In the genomic region with DNA sequence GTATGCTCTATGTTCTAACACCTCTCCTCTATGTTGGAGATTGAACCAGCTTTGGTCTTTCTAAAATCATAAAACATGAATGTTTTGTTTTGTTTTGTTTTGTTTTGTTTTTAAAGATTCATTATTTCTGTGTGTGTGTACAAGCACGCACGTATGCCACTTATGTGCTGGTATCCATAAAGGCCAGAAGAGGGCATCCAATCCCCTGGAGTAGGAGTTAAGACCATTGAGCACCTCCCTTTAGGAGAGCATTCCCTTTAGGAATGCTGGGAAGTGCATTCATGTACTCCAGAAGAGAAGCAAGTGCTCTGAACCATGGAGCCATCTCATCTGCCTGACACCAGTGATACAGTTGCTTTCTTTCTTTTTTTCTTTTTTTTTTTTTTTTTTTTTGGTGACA, we compare ENCODE assay signal across 30 mouse cellular contexts. TPM values are rescaled to one million over a fixed set of nuclear protein-coding genes. Genes with fewer than 3 reads are reported as not detected.
DNase-seq lines count a peak whose midpoint lies in the region; ATAC-seq and TF ChIP-seq lines count a peak whose summit lies in the region.
"Had no signal": no experiment of that assay in that cellular context is flagged by ENCODE, and none has a peak within 500 bp of the region (broad histone marks: within the 10 kb centered on the region; RNA-seq: fewer than 3 reads in every experiment).

No protein-coding gene starts in this region.

- H3K36me3 ChIP-seq in kidney, adult 2 months (ENCODE audit: control insufficient read depth, insufficient read depth, low read length), result no peaks in the 10 kb centered on the region
- H3K36me3 ChIP-seq in lung, embryonic 14.5 days (ENCODE audit: insufficient read depth), result no peaks in the 10 kb centered on the region
- H3K36me3 ChIP-seq: embryonic facial prominence, embryonic 13.5 days; heart, embryonic 12.5 days; limb, embryonic 12.5 days; midbrain, embryonic 13.5 days had no signal

- TF ChIP-seq CTCF in kidney, adult 2 months (conservative IDR thresholded peaks at IDR 0.05; ENCODE audit: insufficient read depth, insufficient read length, low read depth, low read length), result peak; percentile 23; the same call in 1 of the 2 replicates
- peak; percentile 22; the same call in 1 of the 2 replicates for TF ChIP-seq CTCF in lung, embryonic 14.5 days (IDR thresholded peaks at IDR 0.05; ENCODE audit: low read depth)
- TF ChIP-seq CTCF in lung, adult 2 months (IDR thresholded peaks at IDR 0.05; ENCODE audit: insufficient read depth, low read length), result no peak

- H3K9me3 ChIP-seq in lung, embryonic 14.5 days (ENCODE audit: low read depth, low read length), result no peaks in the 10 kb centered on the region
- H3K9me3 ChIP-seq: embryonic facial prominence, embryonic 13.5 days; forebrain, embryonic 13.5 days; heart, embryonic 12.5 days; limb, embryonic 12.5 days; megakaryocyte, embryonic 14.5 days; midbrain, embryonic 13.5 days had no signal

- no peak overlapping the region for H3K9ac ChIP-seq in lung, embryonic 14.5 days
- H3K9ac ChIP-seq: embryonic facial prominence, embryonic 13.5 days; forebrain, embryonic 13.5 days; heart, embryonic 12.5 days; hindbrain, embryonic 14.5 days; limb, embryonic 12.5 days; liver, embryonic 14.5 days; midbrain, embryonic 13.5 days had no signal

- no peak overlapping the region for H3K4me3 ChIP-seq in kidney, adult 2 months (ENCODE audit: insufficient read depth, low read depth, low read length)
- no peak overlapping the region for H3K4me3 ChIP-seq in lung, embryonic 14.5 days (ENCODE audit: low read depth, low read length)
- H3K4me3 ChIP-seq in lung, adult 2 months (replicated peaks; ENCODE audit: extremely low read depth, low read depth, low read length), result no peak overlapping the region
- H3K4me3 ChIP-seq: embryonic facial prominence, embryonic 13.5 days; erythroblast, embryonic 14.5 days; forebrain, embryonic 13.5 days; heart, embryonic 12.5 days; limb, embryonic 12.5 days; megakaryocyte, embryonic 14.5 days; midbrain, embryonic 13.5 days had no signal

- H3K4me2 ChIP-seq in lung, embryonic 14.5 days, result no peak overlapping the region
- H3K4me2 ChIP-seq: embryonic facial prominence, embryonic 13.5 days; forebrain, embryonic 13.5 days; heart, embryonic 12.5 days; hindbrain, embryonic 14.5 days; limb, embryonic 12.5 days; midbrain, embryonic 13.5 days had no signal

- H3K4me1 ChIP-seq in kidney, adult 2 months (ENCODE audit: control insufficient read depth, insufficient read depth, low read length), result no peaks in the 10 kb centered on the region
- H3K4me1 ChIP-seq in lung, embryonic 14.5 days (ENCODE audit: insufficient read depth), result no peaks in the 10 kb centered on the region
- H3K4me1 ChIP-seq in lung, adult 2 months (ENCODE audit: control insufficient read depth, insufficient read depth, low read length), result no peaks in the 10 kb centered on the region
- H3K4me1 ChIP-seq: embryonic facial prominence, embryonic 13.5 days; forebrain, embryonic 13.5 days; heart, embryonic 12.5 days; limb, embryonic 12.5 days; megakaryocyte, embryonic 14.5 days; midbrain, embryonic 13.5 days had no signal

- no peak for TF ChIP-seq POLR2A in kidney, adult 2 months (IDR thresholded peaks at IDR 0.05; ENCODE audit: low read depth, low read length)
- TF ChIP-seq POLR2A in lung, adult 2 months (IDR thresholded peaks at IDR 0.05; ENCODE audit: borderline replicate concordance, extremely low read depth, low read depth, low read length), result no peak

- ATAC-seq in lung, embryonic 14.5 days (ENCODE audit: insufficient read depth), result no peak
- ATAC-seq in erythroid progenitor cell, adult 5-6 weeks (replicated peaks; ENCODE audit: low FRiP score, poor library complexity, severe bottlenecking), result no peak
- ATAC-seq: forebrain, embryonic 13.5 days; midbrain, embryonic 13.5 days had no signal

- WGBS in kidney, adult 2 months, result 94% methylated on average over 2 of the region's 2 CpGs
- 94% methylated on average over 2 of the region's 2 CpGs for WGBS in lung, embryonic 14.5 days
- 93% methylated on average over 2 of the region's 2 CpGs for WGBS in lung, adult 2 months

- DNase-seq in embryo, embryonic 10 days (ENCODE audit: low spot score), result peak; percentile 8
- no peak for DNase-seq in embryo, embryonic 10.5 days (ENCODE audit: low spot score)
- DNase-seq in kidney, adult 2 months, result peak; percentile 13
- DNase-seq in kidney, adult 18-20 months, result no peak
- DNase-seq in lung, embryonic 14.5 days, result no peak
- DNase-seq in lung, adult 2 months, result no peak
- DNase-seq in ZHBTc4 (ENCODE audit: low read depth, low spot score), result peak; percentile 87
- DNase-seq: adrenal gland, adult 2 months; cerebellum, adult 18-20 months; cerebellum, postnatal 14 days; embryo, embryonic 11 days; heart, postnatal 36 days; kidney, postnatal 14 days; layer of hippocampus, postnatal 36 days; lung, postnatal 14 days; right cerebral cortex, postnatal 25 days; spleen, adult 18-20 months; thymus, postnatal 14 days had no signal

- H3K27me3 ChIP-seq in kidney, adult 2 months (replicated peaks; ENCODE audit: control insufficient read depth, insufficient read depth, low read length), result no peaks in the 10 kb centered on the region
- H3K27me3 ChIP-seq in lung, embryonic 14.5 days (ENCODE audit: insufficient read depth, low read length), result no peaks in the 10 kb centered on the region
- H3K27me3 ChIP-seq: embryonic facial prominence, embryonic 13.5 days; forebrain, embryonic 13.5 days; heart, embryonic 12.5 days; limb, embryonic 12.5 days; megakaryocyte, embryonic 14.5 days; midbrain, embryonic 13.5 days had no signal

- H3K27ac ChIP-seq in kidney, adult 2 months (ENCODE audit: insufficient read depth, low read depth, low read length), result no peak overlapping the region
- H3K27ac ChIP-seq in lung, embryonic 14.5 days (ENCODE audit: low read depth), result no peak overlapping the region
- H3K27ac ChIP-seq: embryonic facial prominence, embryonic 13.5 days; forebrain, embryonic 13.5 days; hindbrain, embryonic 14.5 days; limb, embryonic 12.5 days; liver, embryonic 14.5 days; midbrain, embryonic 13.5 days had no signal

RNA-seq across cellular contexts. Expression of gene Zfp462, which starts 21.5 kb away (rescaled TPM):
- polyA plus RNA-seq in kidney, adult 2 months (2012; rRNA removed), result 8.7 and 10.2 TPM in 2 replicates
- polyA plus RNA-seq in lung, embryonic 14.5 days (2014; fragmentation: Nextera tagmentation; extraction: Ambion mirVana), result 3.7 and 3.8 TPM in 2 replicates
- polyA plus RNA-seq in lung, adult 2 months (2012; rRNA removed), result 8.4 and 10.2 TPM in 2 replicates
- total RNA-seq in erythroid progenitor cell, adult 5-6 weeks (2015; ENCODE audit: low replicate concordance), result not detected in 2 replicates
- total RNA-seq in erythroid progenitor cell, adult 5-6 weeks (2017; ENCODE audit: low replicate concordance), result not detected in 2 replicates
- total RNA-seq: monocyte, adult 5-6 weeks; neutrophil, adult 5-6 weeks had no signal
- polyA plus RNA-seq: erythroblast, embryonic 14.5 days had no signal

Comparison
In these comparisons a context has a peak if more than half of its experiments do, and no peak if none do; other contexts are left out.
1. DNase-seq: peak in embryo, embryonic 10 days (single experiment), kidney, adult 2 months (single experiment) and ZHBTc4 (single experiment); none in embryo, embryonic 10.5 days (single experiment), kidney, adult 18-20 months (single experiment), lung, embryonic 14.5 days (single experiment) and lung, adult 2 months (single experiment).